Mouse (Mus musculus) adrenal gland, postnatal 4 days (tissue): Measurements from ENCODE around the gene Phospho1. TPM values are rescaled to one million over a fixed set of nuclear protein-coding genes. Genes with fewer than 3 reads are reported as not detected.

Source experiments
- DNase-seq, 2 experiments: peaks; one replicate each; pipeline ENCODE4 v3.0.0; 2021 to 2022; ENCODE audit warnings: low spot score in 2 of 2, mixed read lengths in 2 of 2
- total RNA-seq, 2 experiments: library from RNA; stranded (reverse); gene quantifications; 2 replicates each; pipeline ENCODE4 v1.2.3; 2021

Gene Phospho1
- total RNA-seq, 2 experiments from 2014 or later = 25.5 to 26.0 TPM

DNA sequence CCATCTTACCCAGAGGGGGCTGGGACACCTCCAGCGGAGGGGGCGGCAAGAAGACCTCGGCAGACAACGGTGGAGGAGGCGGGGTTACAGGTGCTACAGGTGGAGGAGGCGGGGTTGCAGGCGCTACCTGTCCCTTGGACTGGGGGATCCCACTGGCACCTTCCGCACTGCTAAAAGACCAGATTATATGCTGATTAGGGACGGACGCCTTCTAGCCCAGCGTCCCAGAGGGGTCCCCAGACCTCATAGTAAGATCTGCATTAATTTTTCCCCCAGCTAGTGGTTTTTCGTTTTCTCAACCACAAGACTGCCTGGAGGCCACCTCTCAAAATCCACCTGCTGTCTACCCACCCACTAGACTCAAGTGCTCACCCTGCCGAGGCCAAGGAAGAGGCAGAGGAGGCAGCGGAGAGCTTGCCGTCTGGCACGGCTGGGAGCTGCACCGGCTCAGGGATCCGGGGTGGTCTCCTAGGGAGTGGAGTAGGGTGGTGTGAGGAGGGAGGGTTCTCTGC, 9.4 kb downstream of the Phospho1 start:
- DNase-seq = no peak

DNA sequence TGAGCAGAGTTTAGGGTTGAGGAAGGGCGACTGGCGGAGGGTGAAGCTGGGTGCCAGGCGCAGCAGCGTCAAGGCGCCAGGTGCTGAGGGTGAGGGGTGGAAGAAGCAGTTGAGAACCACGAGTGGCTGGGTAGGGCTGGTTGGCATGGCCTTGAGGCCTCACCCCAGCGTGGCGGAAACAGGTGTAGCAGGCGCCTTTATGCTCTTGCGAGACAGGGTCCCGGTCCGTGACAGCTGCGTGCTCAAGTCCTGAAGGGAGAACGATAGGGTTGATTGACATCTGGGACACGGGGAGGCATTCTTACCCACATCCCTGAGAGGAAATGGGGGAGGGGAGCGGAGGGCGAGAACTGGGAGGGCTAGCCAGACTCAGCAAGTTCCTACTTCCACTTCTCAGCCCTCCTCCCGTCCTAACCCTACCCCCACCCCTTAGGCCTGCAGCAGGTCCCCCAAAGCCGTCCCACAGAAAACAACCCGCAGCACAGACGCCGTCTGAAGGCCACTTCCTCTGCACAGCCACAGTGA, 9.9 kb downstream of the Phospho1 start:
- DNase-seq = no peak

DNA sequence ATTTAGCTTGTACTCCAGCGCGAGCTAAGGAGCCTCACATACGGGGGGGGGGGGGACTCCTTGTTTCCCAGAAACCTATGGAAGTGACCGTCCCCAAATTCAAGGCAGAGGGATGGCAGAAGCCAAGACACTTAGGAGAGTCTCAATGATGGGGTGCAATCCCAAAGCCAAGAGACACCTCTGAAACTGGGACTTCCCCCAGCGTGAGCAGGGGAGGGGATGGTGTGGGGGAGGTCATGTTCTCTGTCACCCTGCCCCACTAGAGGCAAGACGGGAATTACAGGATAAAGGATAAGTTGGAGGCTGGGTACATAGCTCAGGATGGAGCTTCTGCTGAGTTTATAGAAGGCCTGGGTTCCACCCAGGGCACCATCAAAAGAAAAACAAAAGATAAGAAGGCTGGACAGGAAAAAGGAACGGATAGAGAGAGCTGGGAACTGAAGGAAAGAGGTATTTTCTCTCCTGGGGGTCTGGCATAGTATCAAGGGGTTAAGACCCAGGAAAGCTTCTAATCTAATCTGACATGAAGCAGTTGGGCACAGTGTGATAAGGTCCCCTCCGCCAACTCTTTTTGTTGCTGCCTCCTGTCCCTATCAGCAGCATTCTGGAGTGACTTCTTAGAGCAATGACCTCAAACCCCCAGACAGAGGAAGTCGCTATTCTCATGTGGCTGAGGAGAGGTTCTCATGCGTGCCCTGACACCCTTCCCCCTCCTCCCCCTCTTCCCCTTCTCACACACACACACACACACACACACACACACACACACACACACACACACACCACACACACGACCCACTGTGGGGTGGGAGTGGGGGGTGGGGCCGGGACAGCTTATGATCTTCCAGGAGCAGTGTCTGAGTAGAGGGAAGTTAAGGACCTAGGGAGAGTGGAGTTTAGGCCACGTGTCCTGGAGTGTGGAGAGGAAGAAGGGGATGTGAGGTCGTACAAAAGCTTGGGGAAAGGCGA, 10.7 kb downstream of the Phospho1 start:
- DNase-seq = no peak

- DNase-seq = no peak
Observed at GRCm38 (mm10) chr11:95835832-95836231, 11.5 kb downstream of the Phospho1 start.

GRCm38 (mm10) chr11:95836433-95836832, 12.1 kb downstream of the Phospho1 start:
- no peak for DNase-seq

GRCm38 (mm10) chr11:95837059-95837458, 12.8 kb downstream of the Phospho1 start, which contains the start of gene Gngt2:
Gene Gngt2, plus strand, starts transcription at chr11:95837216.
- DNase-seq = peak in 1 of 2 experiments; percentile 56

DNA sequence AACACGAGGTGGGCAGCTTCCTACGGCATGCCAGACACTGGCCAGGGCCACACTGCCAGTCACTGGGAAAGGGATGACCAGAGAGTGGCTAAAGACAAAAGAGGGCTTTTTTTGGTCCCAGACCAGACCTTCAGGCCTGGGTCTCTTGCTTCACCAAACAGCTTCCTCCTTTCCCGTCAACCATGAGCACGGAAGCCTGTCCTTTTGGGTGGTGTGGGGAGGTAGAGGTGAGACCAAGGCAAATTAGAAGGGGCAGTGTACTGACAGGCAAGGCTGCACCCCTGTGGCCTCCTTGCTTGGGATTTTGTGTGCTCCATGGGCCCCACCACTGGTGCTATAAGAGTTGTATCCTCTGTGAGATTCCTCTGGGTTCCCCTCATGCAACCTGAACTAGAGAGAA, 14.3 kb downstream of the Phospho1 start:
- no peak for DNase-seq

- DNase-seq = no peak
Observed at GRCm38 (mm10) chr11:95838999-95839868, 14.9 kb downstream of the Phospho1 start.

DNA sequence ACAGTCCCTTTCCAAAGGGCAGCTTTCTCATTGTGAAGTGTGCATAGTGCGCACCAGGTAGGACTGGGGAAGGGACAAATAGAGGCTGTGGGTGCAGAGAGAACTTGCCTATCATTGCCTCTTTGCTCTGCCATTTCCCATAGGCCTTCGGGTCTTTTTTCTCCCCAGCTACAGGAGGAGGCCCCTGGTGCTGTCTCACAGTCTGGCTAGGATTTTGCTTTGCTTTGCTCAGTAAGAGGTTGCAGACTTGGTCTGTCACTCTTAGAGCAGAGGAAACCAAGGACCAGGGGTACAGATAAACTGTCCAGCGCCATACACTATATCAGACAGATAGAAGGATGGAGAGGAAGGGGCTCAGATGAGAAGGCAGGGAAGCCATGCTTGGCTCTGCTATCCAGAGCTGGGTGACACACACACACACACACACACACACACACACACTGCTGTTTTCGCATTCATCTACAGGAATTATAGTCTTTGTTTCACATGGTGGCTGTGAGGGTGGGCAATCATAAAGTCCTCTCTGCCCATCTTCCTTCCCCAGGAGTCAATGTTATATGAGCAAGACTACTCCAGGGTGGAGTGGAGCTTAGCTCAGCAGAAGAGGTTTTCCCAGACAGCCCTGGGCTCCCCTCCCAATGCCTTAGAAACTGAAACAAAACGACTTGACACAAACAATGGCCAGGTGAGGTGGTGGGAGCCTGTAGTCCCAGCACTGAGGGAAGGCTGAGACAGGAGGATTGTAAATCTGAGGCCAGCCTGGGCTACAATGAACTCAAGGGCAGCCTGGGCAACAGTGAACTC, 16.6 kb downstream of the Phospho1 start:
- no peak for DNase-seq

DNA sequence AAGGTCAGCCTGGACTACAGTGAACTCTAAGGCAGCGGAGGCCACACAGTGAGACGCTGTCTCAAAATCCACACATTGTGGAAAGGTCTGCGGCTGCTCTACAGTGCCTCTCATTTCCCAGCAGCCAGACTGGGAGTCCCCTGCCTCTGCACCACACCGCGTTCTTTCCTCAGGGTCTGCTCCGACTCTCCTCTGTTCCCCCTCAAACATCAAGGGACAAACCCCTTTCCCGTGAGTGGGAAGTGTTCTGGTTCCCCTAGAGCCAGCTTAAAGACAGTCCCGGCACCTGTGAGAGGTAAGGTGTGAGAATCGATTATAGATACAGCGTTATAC, 17.2 kb downstream of the Phospho1 start:
- DNase-seq = no peak

GRCm38 (mm10) chr11:95842074-95842681, 17.9 kb downstream of the Phospho1 start, which contains the start of gene Abi3:
Gene Abi3, minus strand, starts transcription at chr11:95842476.
- DNase-seq = no peak

DNA sequence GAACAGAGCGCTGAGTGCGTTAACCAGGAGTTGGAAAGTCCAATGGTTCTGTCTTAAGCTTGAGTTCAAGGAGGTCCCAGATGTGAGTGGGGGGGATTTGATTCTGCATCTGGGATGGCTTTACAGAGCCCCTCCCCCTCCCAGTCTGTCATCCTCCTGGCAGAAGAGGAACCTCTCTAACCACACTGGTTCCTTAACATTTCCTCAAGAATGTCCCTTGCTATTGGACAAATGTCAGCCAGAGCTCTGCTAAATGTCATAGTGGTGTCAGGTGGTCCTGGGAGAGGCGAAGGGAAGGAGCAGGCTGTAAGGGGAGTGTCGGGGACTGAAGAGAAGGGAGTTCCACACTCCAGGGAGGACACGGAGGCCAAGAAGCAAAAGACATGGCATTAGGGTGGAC, 18.7 kb downstream of the Phospho1 start:
- no peak for DNase-seq

- DNase-seq = no peak
Observed at GRCm38 (mm10) chr11:95843421-95843950, 19.2 kb downstream of the Phospho1 start.

DNA sequence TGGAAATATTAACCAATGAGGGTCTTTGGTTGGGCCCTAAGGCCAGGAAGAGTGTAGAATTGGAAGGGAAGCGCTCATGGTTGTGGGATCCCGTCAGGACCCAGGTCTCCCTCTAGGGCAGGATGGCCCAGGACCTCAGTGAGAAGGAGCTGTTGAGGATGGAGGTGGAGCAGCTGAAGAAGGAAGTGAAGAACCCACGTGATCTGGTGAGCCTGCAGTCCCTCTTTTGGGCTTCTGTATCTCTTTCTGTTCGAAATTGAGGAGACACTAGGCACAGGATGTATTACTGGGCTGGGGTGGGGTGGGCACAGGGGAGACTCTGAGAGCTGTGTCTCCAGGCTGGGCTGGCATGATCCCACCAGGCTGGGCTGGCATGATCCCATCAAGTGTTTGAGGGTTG, 20.6 kb downstream of the Phospho1 start:
- DNase-seq = no peak

- no peak for DNase-seq
Observed at GRCm38 (mm10) chr11:95850898-95851297, 26.6 kb downstream of the Phospho1 start.

- no peak for DNase-seq
Observed at GRCm38 (mm10) chr11:95853684-95854083, 29.4 kb downstream of the Phospho1 start.

DNA sequence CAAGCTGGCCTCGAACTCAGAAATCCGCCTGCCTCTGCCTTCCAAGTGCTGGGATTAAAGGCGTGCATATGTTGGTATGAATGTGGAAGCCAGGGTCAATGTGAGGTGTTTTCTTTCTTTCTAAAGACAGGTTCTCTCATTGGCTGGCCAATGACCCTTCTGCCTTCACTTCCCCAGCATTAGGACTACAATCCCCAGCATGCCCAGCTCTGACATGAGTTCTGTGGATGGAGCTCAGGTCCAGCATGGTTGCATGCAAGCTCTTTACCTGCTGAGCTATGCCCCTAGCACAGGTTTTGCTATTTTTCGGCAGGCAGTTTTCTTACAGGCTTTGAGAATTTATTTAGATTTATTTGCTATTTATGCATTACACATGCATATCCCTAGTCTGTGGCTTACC, 33.0 kb downstream of the Phospho1 start:
- DNase-seq = no peak

GRCm38 (mm10) chr11:95857716-95858527, 33.6 kb downstream of the Phospho1 start:
- no peak for DNase-seq
